Mouse (Mus musculus) CH12.LX (cell line): ENCODE measurements around the gene Bcl11a. TPM values are rescaled to one million over a fixed set of nuclear protein-coding genes. Genes with fewer than 3 reads are reported as not detected.

Source experiments
- DNase-seq: peaks from one replicate; pipeline ENCODE4 v3.0.0-alpha.2; 2013; ENCODE audit errors: extremely low read depth
- H3K27ac ChIP-seq: 2 replicates; pipeline ENCODE4 v1.5.1; 2012; ENCODE audit warnings: low read depth, mild to moderate bottlenecking, control low read depth, moderate library complexity; ENCODE audit not compliant: insufficient read depth
- H3K27me3 ChIP-seq: replicated peaks from 2 replicates; pipeline ENCODE3; 2012; ENCODE audit warnings: inconsistent platforms
- H3K36me3 ChIP-seq, 2 experiments: replicated peaks in 1 of 2; 2 replicates each; pipeline versions ENCODE3 to v1.6.1; 2012; ENCODE audit warnings: inconsistent platforms in 1 of 2, low read length in 1 of 2, mild to moderate bottlenecking in 1 of 2, mixed read lengths in 1 of 2, moderate library complexity in 1 of 2; ENCODE audit not compliant: control insufficient read depth in 1 of 2, insufficient read depth in 1 of 2
- H3K4me1 ChIP-seq, 2 experiments: 2 replicates each; pipeline ENCODE4 v1.6.1; 2012; ENCODE audit warnings: inconsistent platforms in 1 of 2, moderate library complexity in 1 of 2; ENCODE audit not compliant: insufficient read depth in 2 of 2, control insufficient read depth in 1 of 2
- H3K4me2 ChIP-seq: 2 replicates; pipeline ENCODE4 v1.6.1; 2012; ENCODE audit warnings: low read depth, mild to moderate bottlenecking, control low read depth; ENCODE audit not compliant: poor library complexity, insufficient read depth, severe bottlenecking
- H3K4me3 ChIP-seq, 3 experiments: fragments of 150-350 bp in 1 of 3; sonication (generic) in 1 of 3; replicated peaks in 1 of 3; 2 replicates each; pipeline versions ENCODE3 to v1.5.1; 2011 to 2012; ENCODE audit warnings: low read depth in 2 of 3, low read length in 2 of 3, mild to moderate bottlenecking in 2 of 3, moderate library complexity in 2 of 3, control low read depth in 1 of 3, improper control_type of control experiment in 1 of 3, inconsistent platforms in 1 of 3, mixed read lengths in 1 of 3; ENCODE audit not compliant: poor library complexity in 1 of 3
- H3K79me2 ChIP-seq: replicated peaks from 2 replicates; pipeline ENCODE4 v1.6.1; 2012; ENCODE audit warnings: mild to moderate bottlenecking, moderate library complexity; ENCODE audit not compliant: control insufficient read depth, poor library complexity, insufficient read depth, severe bottlenecking; ENCODE audit errors: extremely low read depth
- H3K9ac ChIP-seq: 2 replicates; pipeline ENCODE4 v1.6.1; 2012; ENCODE audit warnings: low read depth, mild to moderate bottlenecking, control low read depth, moderate library complexity; ENCODE audit not compliant: insufficient read depth
- H3K9me3 ChIP-seq: replicated peaks from 2 replicates; pipeline ENCODE3; 2012; ENCODE audit warnings: low read length, inconsistent platforms, mixed read lengths
- CHD1 ChIP-seq: IDR thresholded peaks from 2 replicates; pipeline ENCODE4 v1.6.1; 2012; ENCODE audit warnings: low read depth, low read length, improper control_type of control experiment, inconsistent platforms
- CHD2 ChIP-seq: IDR thresholded peaks from 2 replicates; pipeline ENCODE4 v1.6.1; 2011; ENCODE audit warnings: low read length, improper control_type of control experiment
- E2F4 ChIP-seq: IDR thresholded peaks from 2 replicates; pipeline ENCODE4 v1.6.1; 2011; ENCODE audit warnings: low read depth, low read length, improper control_type of control experiment; ENCODE audit not compliant: insufficient replicate concordance
- ELF1 ChIP-seq: IDR thresholded peaks from 2 replicates; pipeline ENCODE4 v1.6.1; 2014; ENCODE audit warnings: low read depth, mild to moderate bottlenecking, inconsistent platforms, low read length, improper control_type of control experiment
- EP300 ChIP-seq: IDR thresholded peaks from 2 replicates; pipeline ENCODE4 v1.6.1; 2011; ENCODE audit warnings: low read length, improper control_type of control experiment
- ETS1 ChIP-seq: conservative IDR thresholded peaks from 2 replicates; pipeline ENCODE4 v1.6.1; 2012; ENCODE audit warnings: low read depth, mild to moderate bottlenecking, inconsistent platforms, low read length, improper control_type of control experiment, moderate library complexity
- HCFC1 ChIP-seq: IDR thresholded peaks from 2 replicates; pipeline ENCODE4 v1.6.1; 2012; ENCODE audit warnings: low read depth, mild to moderate bottlenecking, inconsistent platforms, low read length, improper control_type of control experiment
- IRF4 ChIP-seq: IDR thresholded peaks from 2 replicates; pipeline ENCODE4 v1.6.1; 2014; ENCODE audit warnings: low read depth, mild to moderate bottlenecking, inconsistent platforms, low read length, improper control_type of control experiment
- JUN ChIP-seq: IDR thresholded peaks from 2 replicates; pipeline ENCODE4 v1.6.1; 2011; ENCODE audit warnings: low read depth, mild to moderate bottlenecking, low read length, improper control_type of control experiment, moderate library complexity; ENCODE audit not compliant: insufficient read depth
- KAT2A ChIP-seq: IDR thresholded peaks from 2 replicates; pipeline ENCODE4 v1.6.1; 2012; ENCODE audit warnings: low read length, improper control_type of control experiment, inconsistent platforms; ENCODE audit not compliant: insufficient replicate concordance
- MAX ChIP-seq: IDR thresholded peaks from 2 replicates; pipeline ENCODE4 v1.6.1; 2011; ENCODE audit warnings: low read length, improper control_type of control experiment
- MAZ ChIP-seq: IDR thresholded peaks from 2 replicates; pipeline ENCODE4 v1.6.1; 2012; ENCODE audit warnings: low read depth, mild to moderate bottlenecking, inconsistent platforms, low read length, improper control_type of control experiment, moderate library complexity
- MEF2A ChIP-seq: IDR thresholded peaks from 2 replicates; pipeline ENCODE4 v1.6.1; 2014; ENCODE audit warnings: low read depth, mild to moderate bottlenecking, inconsistent platforms, low read length, improper control_type of control experiment, borderline replicate concordance
- MXI1 ChIP-seq: IDR thresholded peaks from 2 replicates; pipeline ENCODE4 v1.6.1; 2011; ENCODE audit warnings: mild to moderate bottlenecking, low read depth, low read length, improper control_type of control experiment
- NELFE ChIP-seq: IDR thresholded peaks from 2 replicates; pipeline ENCODE4 v1.6.1; 2011; ENCODE audit warnings: low read depth, low read length, improper control_type of control experiment
- NRF1 ChIP-seq: IDR thresholded peaks from 2 replicates; pipeline ENCODE4 v1.6.1; 2014; ENCODE audit warnings: low read depth, mild to moderate bottlenecking, inconsistent platforms, low read length, improper control_type of control experiment, moderate library complexity
- POLR2A ChIP-seq: IDR thresholded peaks from 2 replicates; pipeline ENCODE4 v1.6.1; 2011; ENCODE audit warnings: low read depth, mild to moderate bottlenecking, improper control_type of control experiment, low read length
- POLR2AphosphoS2 ChIP-seq: IDR thresholded peaks from 2 replicates; pipeline ENCODE4 v1.6.1; 2011; ENCODE audit warnings: low read depth, low read length, improper control_type of control experiment
- RCOR1 ChIP-seq: conservative IDR thresholded peaks from 2 replicates; pipeline ENCODE4 v1.6.1; 2012; ENCODE audit warnings: low read depth, mild to moderate bottlenecking, inconsistent platforms, low read length, improper control_type of control experiment
- SMC3 ChIP-seq: IDR thresholded peaks from 2 replicates; pipeline ENCODE4 v1.6.1; 2011; ENCODE audit warnings: low read depth, low read length, improper control_type of control experiment
- TBP ChIP-seq: conservative IDR thresholded peaks from 2 replicates; pipeline ENCODE4 v1.6.1; 2011; ENCODE audit warnings: low read depth, low read length, improper control_type of control experiment
- UBTF ChIP-seq: IDR thresholded peaks from 2 replicates; pipeline ENCODE4 v1.6.1; 2012; ENCODE audit warnings: low read depth, mild to moderate bottlenecking, inconsistent platforms, low read length, improper control_type of control experiment, moderate library complexity
- USF1 ChIP-seq: IDR thresholded peaks from 2 replicates; pipeline ENCODE4 v1.6.1; 2014; ENCODE audit warnings: low read depth, mild to moderate bottlenecking, inconsistent platforms, low read length, improper control_type of control experiment
- USF2 ChIP-seq: conservative IDR thresholded peaks from 2 replicates; pipeline ENCODE4 v1.6.1; 2011; ENCODE audit warnings: low read depth, low read length, improper control_type of control experiment
- ZMIZ1 ChIP-seq: IDR thresholded peaks from 2 replicates; pipeline ENCODE4 v1.6.1; 2012; ENCODE audit warnings: low read depth, mild to moderate bottlenecking, inconsistent platforms, low read length, improper control_type of control experiment
- dilution Hi-C: fragments of 300-500 bp; cut with MboI; formaldehyde crosslinking; loops from 2 replicates; pipeline ENCODE4 v1.14.3; 2020; ENCODE audit warnings: low sequenced_read_pairs; ENCODE audit not compliant: extremely low pct_unique_long_range_greater_than_20kb, extremely low pct_ligation_motif_present
- in situ Hi-C: fragments of 300-500 bp; cut with MboI; formaldehyde crosslinking; loops from 3 replicates; pipeline ENCODE4 v1.14.3; 2019; ENCODE audit warnings: low sequenced_read_pairs, low pct_ligation_motif_present, low pct_unique_long_range_greater_than_20kb, mixed read lengths
- polyA plus RNA-seq: library from polyadenylated mRNA; unstranded; fragments of >175 nt; gene quantifications from 2 replicates; pipeline ENCODE4 v1.2.1, GENCODE M21; 2012; ENCODE audit warnings: low read depth; ENCODE audit not compliant: insufficient read length
- total RNA-seq, 2 experiments: library from RNA; depleted of rRNA; stranded (reverse); fragments of 300-350 nt in 1 of 2; fragments of >200 nt in 1 of 2; gene quantifications; 2 replicates each; pipeline ENCODE4 v1.2.3; 2012 to 2014

Gene Bcl11a
- total and polyA plus RNA-seq, 3 experiments = 6.8 to 57.9 (median 13.9) TPM

GRCm38 (mm10) chr11:24101625-24102024 lies 23.8 kb downstream of the Bcl11a start:
- in situ Hi-C loops (no loop called here), dilution Hi-C loops (no loop called here)
- TF ChIP-seq UBTF (no peak), MAZ (no peak)
- no peak overlapping the region for H3K27ac ChIP-seq
- H3K4me1 ChIP-seq = peaks cover 3 to 90% of the 10 kb centered on the region in 2 experiments; a peak in 3 of 4 replicates
- H3K9me3 ChIP-seq = no peaks in the 10 kb centered on the region
- H3K36me3 ChIP-seq = peaks cover 0 to 81% of the 10 kb centered on the region in 2 experiments
- H3K79me2 ChIP-seq = no peaks in the 10 kb centered on the region; the same call in 1 of the 2 replicates
- no peak overlapping the region for H3K9ac ChIP-seq
- no peak overlapping the region for H3K4me3 ChIP-seq
- no peaks in the 10 kb centered on the region for H3K27me3 ChIP-seq
- H3K4me2 ChIP-seq = no peak overlapping the region
- DNase-seq = no peak

GRCm38 (mm10) chr11:24102372-24102771 lies 24.5 kb downstream of the Bcl11a start:
- H3K27me3 ChIP-seq = no peaks in the 10 kb centered on the region
- no peak overlapping the region for H3K9ac ChIP-seq
- no peak overlapping the region for H3K4me3 ChIP-seq
- no peaks in the 10 kb centered on the region; the same call in 1 of the 2 replicates for H3K79me2 ChIP-seq
- no peak for DNase-seq
- H3K9me3 ChIP-seq = no peaks in the 10 kb centered on the region
- H3K27ac ChIP-seq = no peak overlapping the region
- in situ Hi-C loops = no loop called here
- H3K4me1 ChIP-seq = peaks cover 3 to 90% of the 10 kb centered on the region in 2 experiments; a peak in 3 of 4 replicates
- no peak overlapping the region for H3K4me2 ChIP-seq
- H3K36me3 ChIP-seq = peaks cover 0 to 79% of the 10 kb centered on the region in 2 experiments
- dilution Hi-C loops = no loop called here
- TF ChIP-seq ELF1 (no peak), MAX (no peak), CHD2 (no peak), ETS1 (no peak), POLR2AphosphoS2 (no peak), USF1 (no peak), MXI1 (no peak), MAZ (no peak), SMC3 (no peak)
- TF ChIP-seq, all 38 proteins: peak for 0

DNA sequence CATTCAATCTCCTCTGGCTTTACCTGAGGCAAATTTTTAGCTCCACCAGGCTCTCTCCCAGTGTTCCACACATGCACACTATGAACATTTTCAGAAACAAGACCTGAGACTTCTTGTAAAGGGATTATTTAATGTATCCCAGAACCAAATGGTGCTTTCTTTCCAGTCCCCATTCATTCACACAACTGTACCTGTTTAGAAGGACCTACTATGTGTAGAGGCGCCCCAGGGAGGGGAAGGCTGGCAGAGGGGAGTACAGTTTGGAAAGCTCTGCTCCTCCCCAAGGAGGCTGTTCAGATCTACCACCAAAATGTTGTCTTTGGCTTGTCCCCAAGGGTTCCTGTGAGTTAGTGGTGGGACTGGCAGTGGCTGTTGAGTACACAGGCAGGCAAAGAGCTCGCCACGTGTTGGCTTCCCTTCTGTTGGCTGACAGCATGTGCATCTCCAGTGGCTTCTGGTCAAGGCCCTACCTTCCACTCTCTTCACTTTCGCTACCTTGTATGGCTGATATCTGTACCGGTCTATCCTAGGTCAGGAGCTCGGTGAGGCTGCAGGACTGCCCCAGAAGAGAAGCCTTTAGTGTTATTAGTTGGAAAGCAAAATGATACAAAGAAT lies 25.4 kb downstream of the Bcl11a start:
- in situ Hi-C loops (no loop called here), dilution Hi-C loops (no loop called here)
- Histone ChIP-seq H3K27me3 (no peaks in the 10 kb centered on the region), H3K4me1 (peaks cover 3 to 90% of the 10 kb centered on the region in 2 experiments; a peak in 3 of 4 replicates), H3K9me3 (no peaks in the 10 kb centered on the region), H3K79me2 (no peaks in the 10 kb centered on the region), H3K27ac (no peak overlapping the region), H3K4me2 (no peak overlapping the region), H3K9ac (no peak overlapping the region), H3K36me3 (peaks cover 0 to 78% of the 10 kb centered on the region in 2 experiments), H3K4me3 (no peak overlapping the region)
- TF ChIP-seq ELF1 = no peak
- no peak for TF ChIP-seq POLR2A
- TF ChIP-seq NRF1 = no peak
- TF ChIP-seq HCFC1 = no peak
- no peak for TF ChIP-seq ZMIZ1
- TF ChIP-seq CHD1 = no peak
- no peak for TF ChIP-seq JUN
- TF ChIP-seq MEF2A = no peak
- no peak for TF ChIP-seq KAT2A
- TF ChIP-seq IRF4 = no peak
- no peak for TF ChIP-seq POLR2AphosphoS2
- no peak for TF ChIP-seq EP300
- no peak for TF ChIP-seq MXI1
- TF ChIP-seq RCOR1 = no peak
- TF ChIP-seq TBP = no peak
- no peak for TF ChIP-seq USF2
- TF ChIP-seq MAX = no peak
- TF ChIP-seq NELFE = no peak
- TF ChIP-seq E2F4 = no peak
- DNase-seq = no peak
